Mouse (Mus musculus) retina, postnatal 7 days (tissue): ENCODE results near the gene Vmn2r56.
"Not testable (repeated sequence)": the region's sequence is repeated elsewhere in the genome, so short reads cannot be mapped to it uniquely, and the experiment has no call there.

Experiments used
- DNase-seq: peaks from one replicate; pipeline ENCODE4 v3.0.0-alpha.2; 2012; ENCODE audit warnings: low read depth, low spot score

The Vmn2r56 gene

DNA sequence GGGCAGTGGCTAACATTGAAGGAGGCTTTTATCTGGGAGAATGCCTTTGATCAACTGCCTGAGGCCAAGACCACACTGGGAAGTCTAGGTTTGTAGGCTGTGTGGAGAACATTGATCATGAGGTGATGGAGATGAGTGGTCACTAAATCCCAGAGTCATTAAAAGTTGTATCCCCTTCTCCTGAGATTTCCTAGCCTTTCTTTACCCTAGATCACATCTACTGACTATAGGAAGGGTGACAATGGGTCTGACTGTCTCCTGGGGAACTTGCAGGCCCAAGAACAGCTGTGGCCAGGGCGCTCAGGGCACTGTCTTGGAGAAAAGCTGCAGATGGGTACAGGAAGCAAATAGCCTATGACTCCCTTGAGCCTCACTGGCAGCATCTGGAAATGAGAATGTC lies at the start of gene Vmn2r56:
Gene Vmn2r56, minus strand, starts transcription at position 101 of the 400 bp plus-strand sequence.
- no peak for DNase-seq

DNA sequence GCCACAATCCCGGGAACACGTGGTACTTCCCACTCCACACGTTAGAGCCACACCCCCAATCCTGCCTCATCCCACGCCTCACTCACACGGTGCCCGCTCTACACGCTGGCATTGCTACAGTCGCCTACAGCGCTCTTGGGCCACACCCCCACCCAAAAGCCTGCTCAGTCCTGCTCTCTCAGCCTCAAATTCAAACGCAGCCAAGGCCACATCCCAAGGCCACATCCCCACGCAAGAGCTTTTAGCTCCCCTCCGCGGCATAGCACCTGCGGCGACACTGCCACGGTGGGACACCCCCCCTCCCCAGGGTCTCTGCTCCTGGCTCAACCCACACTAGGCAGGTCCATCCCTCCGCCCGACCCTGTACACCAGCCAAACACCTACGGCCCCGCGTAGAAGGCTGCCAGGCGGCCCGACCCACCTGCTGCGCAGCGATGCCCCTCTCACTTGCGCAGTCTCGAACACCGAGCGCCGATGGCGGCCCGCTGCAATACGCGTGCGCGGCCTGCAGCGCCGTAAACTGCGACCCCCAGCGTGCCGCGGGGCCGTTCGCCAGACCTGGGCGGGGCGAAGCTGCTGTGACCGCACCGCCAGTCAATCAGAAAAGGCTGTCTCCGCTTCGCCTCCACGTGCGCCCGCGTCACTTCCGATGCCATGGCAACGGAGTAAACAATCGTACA lies 45.5 kb upstream of the Vmn2r56 start:
- DNase-seq: peak; percentile 76

DNA sequence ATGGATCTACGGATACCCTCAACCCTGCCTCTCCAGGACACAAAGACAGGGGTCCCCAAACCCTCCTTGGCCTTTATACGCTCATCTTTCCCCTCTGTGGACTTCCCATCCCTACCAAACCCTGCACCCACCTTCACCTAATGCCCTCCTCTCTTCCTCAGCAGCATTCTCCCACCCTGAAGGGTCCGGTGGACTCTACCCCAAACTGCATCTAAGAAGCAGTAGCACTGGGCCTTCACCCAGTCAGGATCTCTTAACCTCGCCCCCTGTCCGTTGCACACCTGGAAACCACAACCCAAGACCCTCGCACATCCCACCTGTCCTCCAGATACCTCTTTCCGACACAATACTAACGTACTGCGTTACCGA lies 45.0 kb upstream of the Vmn2r56 start:
- DNase-seq: no peak

DNA sequence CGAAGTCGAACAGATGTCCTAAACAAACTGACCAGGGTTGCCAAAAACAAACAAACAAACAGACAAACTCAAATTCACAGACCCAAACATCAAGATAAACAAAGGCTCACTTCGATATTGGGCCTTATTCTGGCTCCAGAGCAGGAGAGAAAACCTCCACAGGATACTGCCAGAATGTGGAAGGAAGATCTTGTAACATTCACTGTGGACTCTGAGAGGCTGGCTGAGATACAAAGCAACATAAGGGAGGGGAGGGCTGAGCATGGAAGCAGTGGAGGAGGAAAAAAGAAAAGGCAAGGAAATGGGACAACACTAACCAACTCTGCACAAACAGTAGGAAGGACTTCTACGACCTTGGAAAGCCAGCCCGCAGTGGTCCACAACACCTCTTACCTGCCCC lies 44.3 kb upstream of the Vmn2r56 start:
- DNase-seq: no peak

DNA sequence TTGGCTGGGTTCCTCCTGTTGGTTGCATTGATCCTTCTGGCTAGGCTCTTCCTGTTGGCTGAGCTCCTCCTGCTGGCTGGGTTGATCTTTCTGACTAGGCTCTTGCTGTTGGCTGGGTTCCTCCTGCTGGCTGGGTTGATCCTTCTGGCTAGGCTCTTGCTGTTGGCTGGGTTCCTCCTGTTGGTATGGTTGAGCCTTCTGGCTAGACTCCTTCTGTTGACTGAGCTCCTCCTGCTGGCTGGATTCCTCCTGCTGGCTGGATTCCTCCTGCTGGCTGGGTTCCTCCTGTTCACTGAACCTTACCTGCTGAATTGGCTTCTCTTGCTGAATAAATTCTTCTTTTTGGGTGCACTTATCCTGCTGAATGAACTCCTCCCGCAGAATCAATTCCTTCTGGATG lies 39.8 kb upstream of the Vmn2r56 start:
- DNase-seq: no peak

DNA sequence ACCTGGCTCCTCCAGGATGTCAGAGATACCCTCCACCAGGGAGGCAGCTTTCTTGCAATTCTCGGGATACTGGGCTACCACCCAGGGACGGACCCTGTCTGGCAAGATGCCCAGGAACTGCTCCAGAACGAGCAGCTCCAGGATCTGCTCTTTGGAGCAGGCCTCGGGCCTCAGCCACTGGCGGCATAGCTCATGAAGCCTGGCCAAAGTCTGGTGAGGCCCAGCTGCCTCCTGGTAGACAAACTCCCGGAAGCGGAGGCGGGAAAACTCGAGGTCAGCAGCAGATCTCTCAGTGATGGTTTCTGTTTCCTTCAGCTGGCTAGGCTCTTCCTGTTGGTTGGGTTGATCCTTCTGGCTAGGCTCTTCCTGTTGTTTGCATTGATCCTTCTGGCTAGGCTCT lies 39.3 kb upstream of the Vmn2r56 start:
- no peak for DNase-seq

DNA sequence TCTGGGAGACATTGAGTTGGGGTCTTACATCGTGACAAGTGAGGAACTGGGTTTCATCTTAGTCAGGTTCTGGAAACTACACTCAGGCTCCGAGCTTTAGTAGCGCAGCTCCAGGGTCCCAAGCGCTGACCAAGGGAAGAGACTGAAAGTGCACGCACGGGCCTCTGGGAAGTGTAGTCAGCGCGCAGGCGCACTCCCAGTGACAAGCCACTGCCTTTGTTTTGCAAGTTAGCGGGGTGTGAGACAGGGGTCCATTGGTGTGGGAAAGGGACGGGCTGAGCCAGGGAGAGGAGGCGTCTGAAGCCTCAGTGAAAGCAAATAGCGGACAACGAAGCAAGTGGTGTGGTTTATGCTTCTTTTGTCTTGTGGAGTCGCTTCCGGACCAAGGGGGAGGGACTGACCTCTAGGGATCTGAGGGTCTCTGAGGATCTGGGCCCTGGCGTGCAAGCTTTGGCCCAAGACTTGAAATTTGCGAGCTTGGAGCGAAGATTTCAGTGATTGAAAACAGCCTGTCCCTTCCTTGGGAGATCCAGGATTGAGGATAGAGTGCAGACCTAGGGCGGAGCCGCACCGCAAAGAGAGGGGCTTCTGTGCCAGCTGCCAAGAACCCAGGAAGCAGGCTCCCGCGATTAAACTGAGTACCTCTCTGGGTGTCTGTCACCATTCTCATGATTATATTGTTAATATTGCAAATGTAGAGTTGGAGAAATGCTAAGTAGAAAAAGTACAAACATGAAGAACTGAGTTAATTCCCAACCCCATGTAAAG lies 14.8 kb upstream of the Vmn2r56 start:
- no peak for DNase-seq

DNA sequence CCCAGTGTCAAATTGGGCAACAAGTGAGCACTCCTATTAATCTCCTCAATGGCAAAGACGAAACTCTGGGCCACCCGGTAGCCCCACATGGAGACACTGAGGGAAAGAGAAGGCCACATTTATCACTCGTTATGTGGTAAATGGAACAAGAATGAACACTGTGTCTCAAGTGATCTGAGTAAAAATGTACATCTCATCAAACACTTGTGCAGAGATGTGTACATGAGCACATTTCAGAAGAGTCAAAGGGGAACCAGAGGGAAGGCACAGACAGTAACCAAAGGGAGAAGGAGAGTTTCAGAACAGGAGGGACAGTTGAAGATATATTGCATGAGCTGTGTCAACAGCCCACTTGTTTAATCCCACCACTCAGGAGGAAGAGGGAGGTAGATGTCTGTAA lies 49.9 kb downstream of the Vmn2r56 start, which contains the start of gene Vmn2r55:
Gene Vmn2r55, minus strand, starts transcription at position 101 of the 400 bp plus-strand sequence.
- DNase-seq: not testable (repeated sequence)

DNA sequence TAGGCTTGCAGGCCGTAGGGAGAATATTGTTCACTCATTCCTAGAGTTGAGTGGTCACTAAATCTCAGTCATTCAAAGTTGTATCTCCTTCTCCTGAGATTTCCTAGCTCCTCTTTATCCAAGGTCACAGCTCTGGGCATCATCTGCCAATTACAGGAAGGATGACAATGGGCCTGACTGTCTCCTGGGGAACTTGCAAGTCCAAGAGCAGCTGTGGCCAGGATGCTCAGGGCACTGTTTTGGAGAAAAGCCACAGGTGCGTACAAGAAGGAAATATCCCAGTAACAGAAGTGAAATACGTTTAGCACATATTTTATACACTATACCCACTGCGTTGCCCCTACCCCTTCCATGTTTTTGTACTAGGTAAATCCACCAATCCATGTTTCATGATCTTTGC lies 94.6 kb downstream of the Vmn2r56 start, which contains the start of gene Vmn2r54:
Gene Vmn2r54, minus strand, starts transcription at position 101 of the 400 bp plus-strand sequence.
- DNase-seq: not testable (repeated sequence)
